8 mouse cellular contexts compared by ENCODE assay signal in the genomic region with DNA sequence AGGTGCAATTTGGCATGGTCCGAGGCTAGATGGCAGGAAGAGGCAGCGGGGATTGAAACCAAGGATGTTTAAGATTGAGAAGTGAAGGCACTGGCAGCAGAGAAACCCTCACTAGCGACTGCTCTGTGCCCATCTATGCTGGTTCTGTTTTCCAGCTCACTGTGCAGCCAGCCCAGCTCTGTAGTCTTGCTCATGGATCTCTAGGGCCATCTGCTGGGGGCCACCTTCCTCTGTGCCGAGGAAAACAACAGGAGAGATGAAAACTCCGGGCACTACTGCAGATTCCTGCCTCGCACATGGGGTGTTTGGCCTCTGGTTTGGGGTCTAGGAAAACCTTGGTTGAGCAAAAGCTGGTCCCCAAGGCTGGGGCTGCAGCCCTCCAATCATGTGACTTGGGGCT. TPM values are rescaled to one million over a fixed set of nuclear protein-coding genes. Genes with fewer than 3 reads are reported as not detected.
DNase-seq lines count a peak whose midpoint lies in the region; ATAC-seq lines count a peak whose summit lies in the region.

No protein-coding gene starts in this region.

- H3K27me3 ChIP-seq in intestine, embryonic 16.5 days (replicated peaks; ENCODE audit: control insufficient read depth, insufficient read depth, low read length), result no peaks in the 10 kb centered on the region

- 0 out of 2 replicates have a peak, but pooled peaks have one; percentile 56 for ATAC-seq in cerebellum, adult (ENCODE audit: insufficient number of reproducible peaks, low FRiP score, low TSS enrichment)
- ATAC-seq in intestine, embryonic 16.5 days, result peak; percentile 55; the same call in 1 of the 2 replicates

- no peaks in the 10 kb centered on the region for H3K9me3 ChIP-seq in intestine, embryonic 16.5 days (ENCODE audit: control insufficient read depth, low read length)

- peaks cover 4% of the 10 kb centered on the region; the same call in 1 of the 2 replicates for H3K36me3 ChIP-seq in intestine, embryonic 16.5 days (ENCODE audit: control insufficient read depth, insufficient read depth, low read length)

- no peak overlapping the region for H3K27ac ChIP-seq in intestine, embryonic 16.5 days (ENCODE audit: low read length)

- intact Hi-C loops in left cerebral cortex, postnatal 36 days (cut with DNase I), result loop anchor here (2.0 kb wide), 1 partner anchor 55 kb away; no protein-coding TSS in a partner anchor

- peaks cover 26% of the 10 kb centered on the region for H3K4me1 ChIP-seq in intestine, embryonic 16.5 days (ENCODE audit: control insufficient read depth, insufficient read depth, low read length)

- H3K9ac ChIP-seq in intestine, embryonic 16.5 days (ENCODE audit: low read depth, low read length), result no peak overlapping the region; the same call in 1 of the 2 replicates

- no peak overlapping the region for H3K4me3 ChIP-seq in intestine, embryonic 16.5 days (ENCODE audit: low read length)

- peak; percentile 72 for DNase-seq in ovary, postnatal 36 days (ENCODE audit: low spot score)
- no peak for DNase-seq in ovary, postnatal 10 days (ENCODE audit: low spot score)
- peak; percentile 71 to 80 for DNase-seq in frontal cortex, postnatal 36 days (ENCODE audit: low spot score in 2 of 2)
- DNase-seq in left cerebral cortex, postnatal 36 days (ENCODE audit: low spot score in 2 of 2), result peak; percentile 55 to 72
- DNase-seq in naive thymus-derived CD4-positive, alpha-beta T cell, adult 2 months (ENCODE audit: low read depth), result peak; percentile 67
- peak; percentile 30 for DNase-seq in testis, postnatal 14 days (ENCODE audit: low spot score)

- 36% methylated on average over 6 of the region's 6 CpGs for WGBS in intestine, embryonic 16.5 days

- no peak overlapping the region for H3K4me2 ChIP-seq in intestine, embryonic 16.5 days (ENCODE audit: low read depth, low read length)

RNA-seq across cellular contexts. Expression of a gene that starts 20.6 kb away (rescaled TPM):
- 7.7 and 9.2 TPM in 2 replicates for polyA plus RNA-seq in intestine, embryonic 16.5 days (2015; fragmentation: Nextera tagmentation; extraction: Ambion mirVana)
- total RNA-seq in left cerebral cortex, postnatal 36 days (2021), result 100 to 1,000 TPM; 189 to 196 TPM
